Mouse (Mus musculus) lung, postnatal 0 days (tissue): ENCODE results near the gene Ppp1r3c. TPM values are rescaled to one million over a fixed set of nuclear protein-coding genes. Genes with fewer than 3 reads are reported as not detected.

ENCODE experiments used
- ATAC-seq: fragments of 200-750 bp; cut with Nextera tagmentation; 2 replicates; pipeline ENCODE4 v1.8.0; 2017; ENCODE audit warnings: moderate library complexity
- DNase-seq: peaks from one replicate; pipeline ENCODE4 v3.0.0-alpha.2; 2016; ENCODE audit warnings: low spot score
- H3K27ac ChIP-seq: fragments of 300-500 bp; sonication (generic); 2 replicates; pipeline ENCODE4 v1.5.1; 2014; ENCODE audit warnings: antibody characterized with exemption, mild to moderate bottlenecking, low read length, mixed read lengths
- H3K27me3 ChIP-seq: fragments of 300-500 bp; sonication (generic); replicated peaks from 2 replicates; pipeline ENCODE4 v1.6.1; 2014; ENCODE audit warnings: low read length, mixed read lengths; ENCODE audit not compliant: insufficient read depth
- H3K36me3 ChIP-seq: fragments of 300-500 bp; sonication (generic); 2 replicates; pipeline ENCODE4 v1.6.1; 2014; ENCODE audit warnings: low read length, mixed read lengths; ENCODE audit not compliant: insufficient read depth
- H3K4me1 ChIP-seq: fragments of 300-500 bp; sonication (generic); 2 replicates; pipeline ENCODE4 v1.6.1; 2014; ENCODE audit warnings: antibody characterized with exemption, low read depth, low read length, mixed read lengths; ENCODE audit not compliant: insufficient read depth
- H3K4me2 ChIP-seq: fragments of 300-500 bp; sonication (generic); replicated peaks from 2 replicates; pipeline ENCODE4 v1.6.1; 2014; ENCODE audit warnings: low read depth, mild to moderate bottlenecking, low read length, moderate library complexity, mixed read lengths
- H3K4me3 ChIP-seq: fragments of 300-500 bp; sonication (generic); 2 replicates; pipeline ENCODE4 v1.5.1; 2014; ENCODE audit warnings: low read depth, low read length
- H3K9ac ChIP-seq: fragments of 300-500 bp; sonication (generic); replicated peaks from 2 replicates; pipeline ENCODE4 v1.6.1; 2014; ENCODE audit warnings: low read depth, mild to moderate bottlenecking
- H3K9me3 ChIP-seq: fragments of 300-500 bp; sonication (generic); 2 replicates; pipeline ENCODE4 v1.6.1; 2016; ENCODE audit warnings: low read length, mixed read lengths
- CTCF ChIP-seq: IDR thresholded peaks from 2 replicates; pipeline ENCODE4 v1.5.1; 2016; ENCODE audit warnings: antibody characterized with exemption, mild to moderate bottlenecking
- EP300 ChIP-seq: IDR thresholded peaks from 2 replicates; pipeline ENCODE4 v1.6.1; 2016; ENCODE audit warnings: antibody characterized with exemption, mild to moderate bottlenecking, control low read depth
- WGBS: fragments of 180-500 bp; shearing (Covaris S2); extraction: QIAGEN DNeasy Blood & Tissue Kit; methylation state at CpG from one replicate; pipeline ENCODE4 v1.1.7; 2014; 5-methylcytosine and 5-hydroxymethylcytosine counted together
- polyA plus RNA-seq: library from polyadenylated mRNA; unstranded; fragments of >200 nt; fragmentation: Nextera tagmentation; extraction: Ambion mirVana; gene quantifications from 2 replicates; pipeline ENCODE4 v1.2.1, GENCODE M21; 2015

The Ppp1r3c gene
- polyA plus RNA-seq, 1 experiment from 2014 or later, result 39.4 TPM

GRCm38 (mm10) chr19:36691941-36692340, 44.5 kb downstream of the Ppp1r3c start:
- no peak for DNase-seq
- no peak for ATAC-seq
- Histone ChIP-seq H3K27me3 (no peaks in the 10 kb centered on the region), H3K4me3 (no peak overlapping the region), H3K4me1 (peaks cover 21% of the 10 kb centered on the region; the same call in 1 of the 2 replicates), H3K36me3 (no peaks in the 10 kb centered on the region), H3K4me2 (no peak overlapping the region), H3K9ac (no peak overlapping the region), H3K9me3 (no peaks in the 10 kb centered on the region), H3K27ac (no peak overlapping the region)
- no peak for TF ChIP-seq CTCF
- no peak for TF ChIP-seq EP300
- 83% methylated on average over 5 of the region's 5 CpGs for WGBS

- H3K27ac ChIP-seq, result no peak overlapping the region
- no peaks in the 10 kb centered on the region for H3K36me3 ChIP-seq
- H3K4me1 ChIP-seq, result peaks cover 14% of the 10 kb centered on the region; the same call in 1 of the 2 replicates
- no peak overlapping the region for H3K4me3 ChIP-seq
- H3K27me3 ChIP-seq, result no peaks in the 10 kb centered on the region
- ATAC-seq (no peak), DNase-seq (no peak)
- WGBS, result 91% methylated on average over 2 of the region's 2 CpGs
- no peak for TF ChIP-seq CTCF
- no peak for TF ChIP-seq EP300
- no peak overlapping the region for H3K4me2 ChIP-seq
- no peak overlapping the region for H3K9ac ChIP-seq
- H3K9me3 ChIP-seq, result no peaks in the 10 kb centered on the region
These were observed 45.2 kb downstream of the Ppp1r3c start for GRCm38 (mm10) chr19:36691245-36691644.

DNA sequence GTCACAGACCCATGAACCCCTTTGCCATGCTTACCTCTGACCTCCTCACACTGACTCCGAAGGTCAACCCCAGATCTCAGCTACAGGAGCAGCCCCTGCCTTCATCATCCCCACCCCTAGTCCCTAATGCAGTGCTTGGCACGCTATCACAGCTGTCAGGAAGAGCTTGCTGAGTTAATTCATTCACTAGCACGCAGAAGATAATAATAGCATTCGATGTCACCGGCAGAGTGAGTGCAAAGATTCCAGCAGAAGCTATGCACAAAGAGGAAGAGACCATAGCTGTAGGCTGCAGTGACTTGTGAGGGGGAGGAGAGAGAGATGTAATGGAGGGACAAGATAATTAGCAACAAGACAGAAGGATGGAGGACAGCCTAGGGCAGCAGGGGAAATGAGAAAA, 47.2 kb downstream of the Ppp1r3c start:
- Histone ChIP-seq H3K36me3 (no peaks in the 10 kb centered on the region), H3K9ac (no peak overlapping the region), H3K27me3 (no peaks in the 10 kb centered on the region), H3K9me3 (no peaks in the 10 kb centered on the region), H3K4me2 (no peak overlapping the region; the same call in 1 of the 2 replicates), H3K4me3 (no peak overlapping the region), H3K4me1 (peaks cover 14% of the 10 kb centered on the region; the same call in 1 of the 2 replicates), H3K27ac (peak overlapping the region; percentile 90)
- DNase-seq (peak; percentile 79), ATAC-seq (peak; percentile 18)
- TF ChIP-seq EP300, result peak; percentile 40
- TF ChIP-seq CTCF, result no peak
- WGBS, result 30% methylated on average over 5 of the region's 5 CpGs

GRCm38 (mm10) chr19:36687843-36688637, 48.4 kb downstream of the Ppp1r3c start:
- Histone ChIP-seq H3K27ac (peak overlapping the region; percentile 90), H3K36me3 (no peaks in the 10 kb centered on the region), H3K4me2 (no peak overlapping the region), H3K9ac (no peak overlapping the region), H3K9me3 (no peaks in the 10 kb centered on the region), H3K4me1 (peaks cover 14% of the 10 kb centered on the region; the same call in 1 of the 2 replicates), H3K4me3 (no peak overlapping the region), H3K27me3 (no peaks in the 10 kb centered on the region)
- ATAC-seq, result peak; percentile 92
- 10% methylated on average over 8 of the region's 8 CpGs for WGBS
- peak; percentile 95 for TF ChIP-seq EP300
- no peak for TF ChIP-seq CTCF
- peak; percentile 98 for DNase-seq

DNA sequence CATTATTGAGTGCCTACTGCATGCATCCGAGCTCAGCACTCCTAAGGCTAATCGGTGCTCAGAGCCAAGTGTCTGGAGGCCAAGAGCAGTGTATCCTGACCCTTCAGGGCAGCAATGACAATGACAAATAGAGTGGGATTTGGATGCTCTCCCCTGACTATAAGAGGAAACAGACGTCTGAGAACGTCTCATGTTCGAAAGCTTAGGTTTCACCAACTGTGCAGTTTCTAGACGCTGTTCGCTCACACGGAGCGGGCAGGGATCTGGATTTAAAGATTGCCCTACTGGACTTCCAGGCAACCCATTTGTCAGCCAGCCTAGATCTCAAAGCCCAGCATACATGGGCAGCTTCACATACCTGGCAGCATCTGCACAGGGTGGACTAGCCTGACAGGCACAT, 49.4 kb downstream of the Ppp1r3c start:
- Histone ChIP-seq H3K36me3 (no peaks in the 10 kb centered on the region), H3K4me1 (peaks cover 14% of the 10 kb centered on the region; the same call in 1 of the 2 replicates), H3K27ac (peak overlapping the region; percentile 90), H3K4me3 (no peak overlapping the region), H3K9me3 (no peaks in the 10 kb centered on the region), H3K9ac (no peak overlapping the region), H3K4me2 (no peak overlapping the region), H3K27me3 (no peaks in the 10 kb centered on the region)
- peak; percentile 54 for DNase-seq
- ATAC-seq, result peak; percentile 10; the same call in 1 of the 2 replicates
- TF ChIP-seq CTCF, result no peak
- peak; percentile 52; the same call in 1 of the 2 replicates for TF ChIP-seq EP300
- WGBS, result 48% methylated on average over 9 of the region's 9 CpGs

- TF ChIP-seq EP300 (no peak), CTCF (no peak)
- Histone ChIP-seq H3K4me2 (no peak overlapping the region), H3K4me3 (no peak overlapping the region), H3K4me1 (peaks cover 14% of the 10 kb centered on the region; the same call in 1 of the 2 replicates), H3K27ac (peak overlapping the region; percentile 23; the same call in 1 of the 2 replicates), H3K27me3 (no peaks in the 10 kb centered on the region), H3K9me3 (no peaks in the 10 kb centered on the region), H3K36me3 (no peaks in the 10 kb centered on the region), H3K9ac (no peak overlapping the region)
- DNase-seq (peak; percentile 76), ATAC-seq (peak; percentile 3; the same call in 1 of the 2 replicates)
- WGBS, result 67% methylated on average over 11 of the region's 11 CpGs
These were observed 50.4 kb downstream of the Ppp1r3c start for GRCm38 (mm10) chr19:36686016-36686415.
